ENCODE assay signal across 14 mouse cellular contexts in genomic region chr14:32437352-32437793, GRCm38 (mm10). TPM values are rescaled to one million over a fixed set of nuclear protein-coding genes. Genes with fewer than 3 reads are reported as not detected.
DNase-seq lines count a peak whose midpoint lies in the region; ATAC-seq and TF ChIP-seq lines count a peak whose summit lies in the region.
"Had no signal": no experiment of that assay in that cellular context is flagged by ENCODE, and none has a peak within 500 bp of the region (broad histone marks: within the 10 kb centered on the region; RNA-seq: fewer than 3 reads in every experiment).

No protein-coding gene starts in this region.

- 36% methylated on average over 5 of the region's 5 CpGs for WGBS in embryonic facial prominence, embryonic 11.5 days
- 36% methylated on average over 5 of the region's 5 CpGs for WGBS in midbrain, postnatal 0 days

- no peaks in the 10 kb centered on the region for H3K27me3 ChIP-seq in embryonic facial prominence, embryonic 11.5 days (ENCODE audit: control insufficient read depth, insufficient read depth, low read length)
- no peaks in the 10 kb centered on the region for H3K27me3 ChIP-seq in midbrain, postnatal 0 days (ENCODE audit: insufficient read depth, low read length)
- H3K27me3 ChIP-seq: liver, embryonic 15.5 days had no signal

- peak; percentile 54 for TF ChIP-seq CTCF in layer of hippocampus, adult 2 months (conservative IDR thresholded peaks at IDR 0.05)
- peak; percentile 54 for TF ChIP-seq CTCF in midbrain, postnatal 0 days (IDR thresholded peaks at IDR 0.05)

- H3K4me1 ChIP-seq in ES-E14 (ENCODE audit: control insufficient read depth in 2 of 2, insufficient read depth in 2 of 2, low read length in 2 of 2, poor library complexity in 1 of 2) = no peaks in the 10 kb centered on the region
- H3K4me1 ChIP-seq in embryonic facial prominence, embryonic 11.5 days (ENCODE audit: control insufficient read depth, insufficient read depth, low read length) = no peaks in the 10 kb centered on the region
- H3K4me1 ChIP-seq in midbrain, postnatal 0 days (ENCODE audit: insufficient read depth, low read length) = no peaks in the 10 kb centered on the region
- H3K4me1 ChIP-seq: heart, embryonic 15.5 days; liver, embryonic 15.5 days had no signal

- H3K9me3 ChIP-seq in ES-E14 (ENCODE audit: control insufficient read depth, insufficient read depth, low read depth, low read length) = no peaks in the 10 kb centered on the region
- H3K9me3 ChIP-seq in embryonic facial prominence, embryonic 11.5 days (replicated peaks; ENCODE audit: control insufficient read depth, low read length) = no peaks in the 10 kb centered on the region
- H3K9me3 ChIP-seq in midbrain, postnatal 0 days (ENCODE audit: low read length) = no peaks in the 10 kb centered on the region
- H3K9me3 ChIP-seq: G1E; heart, embryonic 15.5 days; liver, embryonic 15.5 days had no signal

- no peak overlapping the region for H3K4me3 ChIP-seq in layer of hippocampus, adult 2 months
- H3K4me3 ChIP-seq in ES-E14 (ENCODE audit: insufficient read depth in 1 of 2, low read depth in 1 of 2, low read length in 2 of 2, poor library complexity in 1 of 2, severe bottlenecking in 1 of 2) = no peak overlapping the region
- no peak overlapping the region for H3K4me3 ChIP-seq in embryonic facial prominence, embryonic 11.5 days (ENCODE audit: low read depth, low read length)
- no peak overlapping the region for H3K4me3 ChIP-seq in midbrain, postnatal 0 days (ENCODE audit: low read depth, low read length)
- H3K4me3 ChIP-seq: heart, embryonic 15.5 days; liver, embryonic 15.5 days had no signal

- DNase-seq in layer of hippocampus, adult 2 months (ENCODE audit: low spot score in 2 of 2) = no peak
- no peak for DNase-seq in layer of hippocampus, adult 8-10 months (ENCODE audit: low spot score in 2 of 2)
- DNase-seq in ES-E14 (ENCODE audit: low read depth, low spot score) = peak; percentile 13
- peak; percentile 64 for DNase-seq in embryonic facial prominence, embryonic 11.5 days (ENCODE audit: low spot score)
- DNase-seq in midbrain, postnatal 0 days (ENCODE audit: low spot score) = peak; percentile 24
- no peak for DNase-seq in left cerebral cortex, postnatal 25 days (ENCODE audit: low spot score in 2 of 2)
- DNase-seq in cerebellum, adult 9-10 months = no peak
- DNase-seq: adrenal gland, postnatal 10 days; right cerebral cortex, adult 18-20 months had no signal

- H3K9ac ChIP-seq in ES-E14 (ENCODE audit: insufficient read depth, low read depth, low read length, poor library complexity, severe bottlenecking) = no peak overlapping the region
- no peak overlapping the region for H3K9ac ChIP-seq in embryonic facial prominence, embryonic 11.5 days (replicated peaks; ENCODE audit: low read length)
- H3K9ac ChIP-seq in midbrain, postnatal 0 days (replicated peaks; ENCODE audit: low read length, poor library complexity, severe bottlenecking) = no peak overlapping the region
- H3K9ac ChIP-seq: heart, embryonic 15.5 days; liver, embryonic 15.5 days had no signal

- ATAC-seq in embryonic facial prominence, embryonic 11.5 days (replicated peaks; ENCODE audit: insufficient number of reproducible peaks, low FRiP score, low TSS enrichment, low read depth) = peak; percentile 44; the same call in 1 of the 2 replicates
- no peak for ATAC-seq in midbrain, postnatal 0 days (ENCODE audit: low FRiP score)
- ATAC-seq: forebrain, embryonic 16.5 days had no signal

- no peaks in the 10 kb centered on the region for H3K36me3 ChIP-seq in ES-E14 (ENCODE audit: control insufficient read depth, insufficient read depth, low read length, poor library complexity, severe bottlenecking)
- no peaks in the 10 kb centered on the region for H3K36me3 ChIP-seq in embryonic facial prominence, embryonic 11.5 days (replicated peaks; ENCODE audit: control insufficient read depth, insufficient read depth, low read depth, low read length)
- no peaks in the 10 kb centered on the region for H3K36me3 ChIP-seq in midbrain, postnatal 0 days (ENCODE audit: insufficient read depth, low read length)
- H3K36me3 ChIP-seq: G1E; heart, embryonic 15.5 days; liver, embryonic 15.5 days had no signal

- H3K4me2 ChIP-seq in embryonic facial prominence, embryonic 11.5 days (ENCODE audit: low read depth, low read length) = no peak overlapping the region
- H3K4me2 ChIP-seq in midbrain, postnatal 0 days (ENCODE audit: low read depth, low read length, poor library complexity, severe bottlenecking) = no peak overlapping the region
- H3K4me2 ChIP-seq: heart, embryonic 15.5 days; liver, embryonic 15.5 days had no signal

- no peak overlapping the region for H3K27ac ChIP-seq in layer of hippocampus, adult 2 months
- H3K27ac ChIP-seq in ES-E14 (ENCODE audit: insufficient read depth, low read depth, low read length, poor library complexity, severe bottlenecking) = no peak overlapping the region
- no peak overlapping the region for H3K27ac ChIP-seq in embryonic facial prominence, embryonic 11.5 days (replicated peaks; ENCODE audit: low read depth, low read length)
- H3K27ac ChIP-seq in midbrain, postnatal 0 days (ENCODE audit: low read depth, low read length) = no peak overlapping the region
- H3K27ac ChIP-seq: heart, embryonic 15.5 days; liver, embryonic 15.5 days had no signal

- in situ Hi-C loops in ES-E14 (cut with MboI; ENCODE audit: low sequenced_read_pairs in 2 of 2, unreplicated experiment in 2 of 2) = no loop called here

- intact Hi-C loops in left cerebral cortex, postnatal 25 days (cut with DNase I) = no loop called here

TF ChIP-seq in ES-E14, 5 proteins besides CTCF, POLR2A, EP300 and RAD21:
- TF ChIP-seq CHD2 (IDR thresholded peaks at IDR 0.05; ENCODE audit: low read depth, low read length) (no peak), HCFC1 (IDR thresholded peaks at IDR 0.05; ENCODE audit: borderline replicate concordance, insufficient read depth, low read length) (no peak), ZC3H11A (IDR thresholded peaks at IDR 0.05; ENCODE audit: borderline replicate concordance, low read depth, low read length) (no peak), MAFK (IDR thresholded peaks at IDR 0.05; ENCODE audit: insufficient read depth, low read depth, low read length) (no peak), ZNF384 (IDR thresholded peaks at IDR 0.05; ENCODE audit: low read depth, low read length) (no peak)

RNA-seq across cellular contexts. Expression of gene Slc18a3, which starts 27.3 kb away (rescaled TPM):
- total RNA-seq in layer of hippocampus, adult 2 months (2021) = not detected
- not detected for total RNA-seq in layer of hippocampus, adult 8-10 months (2022)
- 1.0 and 2.5 TPM in 2 replicates for total RNA-seq in ES-E14 (2012; rRNA removed)
- 0.67 and 0.80 TPM in 2 replicates for polyA plus RNA-seq in embryonic facial prominence, embryonic 11.5 days (2014; fragmentation: Nextera tagmentation; extraction: Ambion mirVana)
- 4.1 and 7.5 TPM in 2 replicates for total RNA-seq in midbrain, postnatal 0 days (2014; rRNA removed)
- polyA plus RNA-seq in midbrain, postnatal 0 days (2015; fragmentation: Nextera tagmentation; extraction: Ambion mirVana) = 3.9 and 5.5 TPM in 2 replicates
- total RNA-seq in left cerebral cortex, postnatal 25 days (2021) = 1 to 10 TPM in 1 of 2 experiments, under 1 TPM in 1; 0.57 to 2.7 TPM
- total RNA-seq: G1E; layer of hippocampus, adult 18-20 months had no signal
- polyA plus RNA-seq: G1E; liver, embryonic 15.5 days had no signal

RNA-seq across cellular contexts. Expression of gene Chat, which starts 28.4 kb away (rescaled TPM):
- not detected for total RNA-seq in layer of hippocampus, adult 2 months (2021)
- not detected for total RNA-seq in layer of hippocampus, adult 8-10 months (2022)
- total RNA-seq in ES-E14 (2012; rRNA removed) = 0.09 and 0.11 TPM in 2 replicates
- 0.10 TPM in 1 of 2 replicates, not detected in the other for polyA plus RNA-seq in embryonic facial prominence, embryonic 11.5 days (2014; fragmentation: Nextera tagmentation; extraction: Ambion mirVana)
- 0.42 and 0.93 TPM in 2 replicates for total RNA-seq in midbrain, postnatal 0 days (2014; rRNA removed)
- 0.22 and 0.36 TPM in 2 replicates for polyA plus RNA-seq in midbrain, postnatal 0 days (2015; fragmentation: Nextera tagmentation; extraction: Ambion mirVana)
- total RNA-seq in left cerebral cortex, postnatal 25 days (2021) = 1 to 10 TPM in 1 of 2 experiments, under 1 TPM in 1; 0.76 to 3.1 TPM
- total RNA-seq: adrenal gland, postnatal 10 days; layer of hippocampus, adult 18-20 months had no signal
- polyA plus RNA-seq: G1E; heart, embryonic 15.5 days; liver, embryonic 15.5 days had no signal

RNA-seq across cellular contexts. Expression of gene 1700024G13Rik, which starts 49.2 kb away (rescaled TPM):
- under 1 TPM in 1 of 2 experiments, not detected in 1; 0.61 TPM for total RNA-seq in layer of hippocampus, adult 2 months (2021)
- total RNA-seq in layer of hippocampus, adult 8-10 months (2022) = under 1 TPM in 2 of 4 experiments, not detected in 2; 0.41 to 0.76 TPM
- total RNA-seq in ES-E14 (2012; rRNA removed) = 0.58 TPM in 1 of 2 replicates, not detected in the other
- polyA plus RNA-seq in embryonic facial prominence, embryonic 11.5 days (2014; fragmentation: Nextera tagmentation; extraction: Ambion mirVana) = 0.34 TPM in 1 of 2 replicates, not detected in the other
- total RNA-seq in midbrain, postnatal 0 days (2014; rRNA removed) = 1.8 TPM in 1 of 2 replicates, not detected in the other
- 0.67 and 0.68 TPM in 2 replicates for polyA plus RNA-seq in midbrain, postnatal 0 days (2015; fragmentation: Nextera tagmentation; extraction: Ambion mirVana)
- not detected for total RNA-seq in left cerebral cortex, postnatal 25 days (2021)
- total RNA-seq: adrenal gland, postnatal 10 days; G1E had no signal
- polyA plus RNA-seq: G1E; heart, embryonic 15.5 days; liver, embryonic 15.5 days had no signal

Comparison
In these comparisons a context has a peak if more than half of its experiments do, and no peak if none do; other contexts are left out.
1. DNase-seq: peak in ES-E14 (single experiment), embryonic facial prominence, embryonic 11.5 days (single experiment) and midbrain, postnatal 0 days (single experiment); none in layer of hippocampus, adult 2 months (0 of 2), layer of hippocampus, adult 8-10 months (0 of 2), left cerebral cortex, postnatal 25 days (0 of 2) and cerebellum, adult 9-10 months (single experiment).